Mouse (Mus musculus) thymus, postnatal 10 days (tissue): ENCODE data around the gene Fzd1.

Source experiments
- DNase-seq, 2 experiments: peaks; one replicate each; pipeline ENCODE4 v3.0.0; 2021; ENCODE audit warnings: low spot score in 2 of 2

Fzd1 gene

DNA sequence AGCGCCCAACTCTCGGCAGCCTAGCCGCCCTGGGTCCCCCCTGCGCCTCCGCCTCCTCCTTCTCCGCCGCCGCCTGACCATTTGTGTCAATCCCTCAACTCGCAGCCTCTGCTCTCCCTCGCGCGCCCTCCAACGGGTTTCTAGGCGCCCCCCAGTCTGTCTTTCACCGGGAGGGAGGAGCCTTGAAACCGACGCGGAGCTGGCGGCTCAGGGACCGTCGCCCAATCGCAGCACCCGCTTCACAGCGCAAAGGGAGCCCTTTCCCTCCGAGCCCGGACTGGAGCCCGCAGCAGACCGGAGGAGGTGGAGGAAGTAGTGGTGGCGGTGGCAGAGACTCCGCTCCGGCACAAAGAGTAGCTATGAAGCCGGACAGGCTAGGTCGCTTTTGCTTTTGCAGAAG lies at the start of gene Fzd1:
Gene Fzd1, minus strand, starts transcription at position 134 of the 400 bp plus-strand sequence.
- no peak for DNase-seq

DNA sequence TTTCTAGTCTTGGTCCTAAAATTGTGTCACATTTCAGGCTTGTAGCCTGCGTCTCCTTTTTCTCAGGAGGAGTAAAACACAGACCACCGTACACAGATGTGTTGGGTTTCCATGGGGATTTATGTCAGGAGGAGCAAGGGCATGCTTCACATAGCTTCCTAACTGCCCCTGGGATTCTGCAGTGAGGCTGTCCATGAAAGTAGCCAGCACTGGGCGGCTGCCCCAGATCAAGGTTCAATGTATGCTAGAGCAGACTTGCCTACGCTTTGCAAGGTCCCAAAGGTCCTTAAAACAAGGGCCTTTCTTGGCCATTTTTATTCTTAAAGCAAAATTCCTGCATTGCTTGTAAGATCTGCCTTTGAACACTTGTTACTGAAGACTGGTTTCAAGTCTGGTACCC lies 47.4 kb upstream of the Fzd1 start:
- no peak for DNase-seq

DNA sequence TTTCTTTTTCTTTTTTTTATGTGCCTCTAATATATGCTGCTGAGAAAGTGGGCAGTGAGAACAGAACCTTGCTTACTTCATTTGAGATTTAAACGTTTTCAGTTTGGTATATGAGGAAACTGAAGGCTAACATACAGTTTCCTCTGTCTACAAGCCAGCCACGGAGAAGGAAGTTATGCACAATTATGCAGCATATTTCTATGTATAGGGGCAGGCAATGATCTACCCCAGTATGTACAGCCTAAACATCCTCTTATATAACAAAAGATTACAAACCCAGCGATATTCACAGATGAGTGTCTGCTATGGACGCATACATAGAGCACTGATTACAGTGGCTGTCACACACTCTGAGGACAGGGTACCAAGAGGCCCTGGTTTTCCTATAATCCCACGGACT lies 45.9 kb upstream of the Fzd1 start:
- no peak for DNase-seq

DNA sequence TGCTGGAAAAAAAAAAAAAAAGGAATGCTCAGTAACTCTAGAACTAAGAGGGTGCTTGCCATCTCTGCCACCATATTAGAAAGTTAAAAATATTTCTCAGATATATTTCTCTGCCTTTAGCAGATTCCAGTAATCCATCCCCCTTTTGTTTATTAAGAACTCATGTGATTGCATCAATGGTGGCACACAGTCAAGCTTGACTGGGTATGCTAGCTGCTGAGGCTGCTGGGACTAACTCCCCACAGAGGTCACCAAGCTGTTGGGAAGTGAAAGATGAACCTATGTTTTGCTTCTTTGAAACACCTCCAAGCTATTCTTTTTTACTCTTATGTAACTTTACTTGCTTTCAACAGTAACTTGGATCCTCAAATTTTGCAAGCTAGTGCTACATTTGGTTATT lies 44.1 kb upstream of the Fzd1 start:
- no peak for DNase-seq

DNA sequence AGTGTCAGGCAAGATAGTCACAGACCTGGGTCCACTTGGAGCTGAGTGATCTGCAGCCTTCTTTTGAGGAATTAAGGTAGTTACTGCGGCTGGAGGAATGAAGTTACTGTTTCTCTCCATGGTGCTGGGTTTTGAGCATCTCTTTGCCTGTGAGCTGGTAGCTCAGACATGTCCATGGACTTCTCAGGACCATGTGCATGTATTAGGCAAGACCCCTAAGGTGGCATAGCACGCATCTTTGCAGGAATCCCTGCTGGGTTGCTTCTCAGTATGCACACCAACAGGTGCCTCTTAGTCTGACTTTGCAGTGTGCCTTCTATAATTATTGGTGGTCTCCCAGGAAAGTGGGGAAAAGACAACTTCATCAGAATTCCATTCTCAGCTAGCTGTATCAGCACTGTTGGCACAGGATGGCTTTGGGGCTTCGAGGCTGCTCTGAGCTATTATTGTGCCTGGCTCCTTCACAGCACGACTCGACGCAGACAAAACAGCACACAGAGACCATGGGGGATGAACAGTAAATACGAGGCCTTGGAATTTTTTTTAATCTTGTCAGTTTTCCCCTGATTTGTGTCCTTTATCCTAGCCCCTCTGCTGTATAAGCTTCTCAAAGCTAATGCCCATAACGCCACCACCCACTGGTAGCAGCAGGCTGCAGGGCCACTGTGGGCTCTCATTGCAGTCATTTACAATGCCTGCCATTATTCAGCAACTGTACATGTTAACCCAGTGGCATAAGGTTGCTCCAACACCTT lies 43.4 kb upstream of the Fzd1 start:
- no peak for DNase-seq

DNA sequence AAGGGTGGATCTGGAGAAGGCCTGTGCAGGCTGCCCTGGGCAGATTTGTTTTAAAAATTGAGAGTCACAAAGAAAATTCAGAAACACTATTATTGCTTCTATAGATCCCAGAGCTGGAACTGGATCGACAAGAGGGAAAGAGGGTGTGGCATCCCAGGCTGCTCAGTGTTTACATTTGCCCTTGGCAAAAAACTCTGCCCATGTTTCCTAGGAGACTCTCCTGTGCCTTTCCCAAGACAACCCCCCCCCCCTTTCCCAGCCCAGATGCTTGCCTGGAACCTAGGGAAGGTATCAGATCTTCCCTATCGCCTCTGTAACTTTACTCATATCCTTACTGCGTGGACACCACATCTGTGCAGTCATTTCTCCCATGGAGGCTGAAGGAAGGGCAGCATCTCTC lies 33.4 kb upstream of the Fzd1 start:
- no peak for DNase-seq

DNA sequence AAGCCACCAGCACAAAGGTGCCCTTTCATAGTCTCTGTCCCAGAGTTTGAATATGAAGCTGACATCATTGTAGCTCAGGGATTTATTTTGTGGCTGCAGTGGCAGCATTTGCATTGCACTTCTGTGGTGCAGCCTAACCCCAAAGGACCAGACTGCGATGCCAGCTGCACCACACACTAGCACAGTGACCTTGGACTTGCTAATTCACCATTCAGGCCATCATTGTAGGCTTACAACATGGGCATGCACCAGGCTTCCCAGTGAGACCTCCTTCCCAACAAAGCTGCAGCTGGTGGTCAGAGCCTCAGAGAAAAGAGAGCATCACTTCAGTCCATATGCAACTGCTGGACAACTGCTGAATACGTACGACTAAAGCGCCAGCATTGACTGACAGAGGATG lies 32.4 kb upstream of the Fzd1 start:
- DNase-seq = no peak

DNA sequence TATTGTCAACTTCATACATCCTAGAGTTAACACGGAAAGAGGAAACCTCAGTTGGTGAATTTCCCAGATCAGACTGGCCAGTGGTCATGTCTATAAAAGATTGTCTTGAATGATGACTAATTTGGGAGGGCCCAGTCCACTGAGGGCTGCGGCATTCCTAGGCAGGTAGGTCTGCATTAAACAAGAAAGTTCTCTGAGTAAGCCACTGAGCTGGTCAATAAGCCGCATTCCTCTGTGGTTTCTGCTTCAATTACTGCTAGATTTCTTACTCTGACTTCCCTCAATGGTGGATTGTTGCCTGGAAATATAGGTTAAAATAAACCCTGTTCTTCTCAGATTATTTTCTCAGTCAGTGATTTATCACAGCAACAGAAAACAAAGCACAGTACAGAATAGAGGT lies 30.6 kb upstream of the Fzd1 start:
- DNase-seq = no peak

DNA sequence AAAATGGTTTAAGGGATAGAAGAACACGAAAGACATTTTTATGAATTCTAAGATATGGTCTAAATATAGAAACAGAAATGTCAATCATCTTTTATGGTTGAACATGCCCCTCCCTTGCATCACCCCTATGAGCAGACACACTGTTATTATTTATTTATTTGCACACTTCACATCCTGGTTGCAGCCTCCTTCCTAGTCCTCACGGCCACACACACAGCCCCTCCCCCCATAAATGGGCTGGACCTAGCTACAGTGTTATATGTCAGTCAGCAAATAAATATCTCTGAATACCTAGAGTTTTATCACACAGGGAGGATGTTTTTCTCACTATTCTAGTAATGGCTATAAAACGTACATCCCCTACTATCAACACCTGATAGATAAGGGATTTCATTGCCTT lies 29.0 kb upstream of the Fzd1 start:
- no peak for DNase-seq

DNA sequence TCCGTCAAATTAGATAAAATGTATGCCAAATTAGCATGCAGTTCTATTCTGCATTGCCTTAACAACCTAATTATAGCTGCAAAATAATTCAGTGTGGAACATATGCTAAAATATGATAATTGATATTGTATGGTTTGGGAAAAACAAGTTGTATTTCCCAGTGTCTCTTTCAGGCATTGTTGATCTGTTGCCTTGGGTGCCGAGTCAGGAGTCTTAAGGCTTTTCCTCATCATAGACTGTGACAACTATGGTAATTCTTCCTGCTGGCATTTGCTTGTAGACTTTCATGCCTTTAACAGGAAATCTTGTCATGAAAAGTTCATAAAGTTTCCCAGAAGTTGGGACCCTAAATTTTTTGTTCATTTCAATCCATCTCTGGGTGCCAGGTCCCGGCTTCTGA lies 20.4 kb upstream of the Fzd1 start:
- no peak for DNase-seq

DNA sequence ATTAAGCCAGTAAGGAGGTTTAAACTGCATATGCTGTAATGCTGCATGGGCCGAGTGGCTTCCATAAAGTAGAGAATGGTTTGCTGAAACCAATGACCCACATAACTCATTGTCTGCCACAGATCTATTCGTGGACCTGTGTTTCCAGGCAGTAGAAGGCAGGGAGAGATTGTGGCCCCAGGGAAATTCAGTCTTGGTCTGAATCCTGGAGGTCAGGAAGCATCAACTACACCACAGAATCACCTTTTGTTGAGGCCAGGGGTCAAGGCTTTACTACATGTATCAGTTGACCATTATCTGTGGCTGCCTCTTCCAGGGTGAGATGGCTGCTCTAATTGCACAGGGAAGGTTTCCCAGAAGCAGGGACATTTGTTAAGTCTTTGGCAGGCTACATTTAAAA lies 18.7 kb upstream of the Fzd1 start:
- no peak for DNase-seq

DNA sequence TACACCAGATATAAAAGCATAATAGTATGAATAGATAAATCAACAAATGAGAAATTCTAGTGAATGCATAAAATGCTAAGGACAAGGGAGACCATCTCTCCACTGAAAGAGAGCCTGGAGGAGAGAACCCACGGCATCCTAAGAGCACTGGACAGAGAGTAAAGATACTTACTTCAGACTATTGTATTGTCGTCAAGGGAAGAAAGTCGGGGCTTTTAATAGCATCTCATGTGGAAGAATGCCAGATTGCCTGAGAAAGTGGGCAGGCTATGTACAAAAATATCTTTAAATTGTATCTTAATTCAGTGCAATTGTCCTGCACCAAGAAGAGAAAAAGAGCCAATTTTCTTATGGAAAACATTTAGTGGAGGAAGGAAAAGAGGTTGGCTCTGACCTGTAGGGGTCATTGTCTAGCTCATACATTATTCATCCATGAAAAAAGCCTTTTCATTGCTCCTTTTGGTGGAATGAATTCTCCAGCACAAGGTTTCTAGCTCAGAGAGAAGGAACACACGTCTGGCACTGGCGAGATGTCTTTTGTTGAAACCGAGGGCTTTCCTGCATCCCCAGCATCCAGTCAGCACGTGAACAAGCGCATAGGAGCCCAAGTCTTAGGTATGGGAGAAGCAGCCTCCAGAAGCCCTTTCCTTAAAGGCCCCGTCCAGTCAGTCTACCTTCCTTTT lies 15.4 kb upstream of the Fzd1 start:
- DNase-seq = no peak

DNA sequence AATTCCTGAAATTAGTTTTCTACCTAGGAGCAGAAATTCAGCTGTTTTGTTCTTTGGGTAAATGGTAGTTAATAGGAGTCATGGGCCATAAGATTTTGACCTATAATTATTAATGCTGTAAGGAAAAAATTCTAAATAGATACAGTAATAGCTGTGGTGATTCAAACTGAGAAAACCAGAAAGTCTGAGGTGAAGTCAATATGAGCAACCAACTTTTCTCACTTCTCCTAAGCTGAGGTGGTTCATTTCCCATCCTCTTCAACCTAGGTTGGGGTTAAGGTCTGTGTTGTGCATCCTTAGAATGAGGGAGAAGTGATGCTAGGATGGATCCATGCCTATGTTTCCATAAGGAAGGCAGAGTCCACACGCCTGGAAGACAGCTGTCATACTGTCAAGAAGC lies 12.8 kb upstream of the Fzd1 start:
- DNase-seq = no peak

DNA sequence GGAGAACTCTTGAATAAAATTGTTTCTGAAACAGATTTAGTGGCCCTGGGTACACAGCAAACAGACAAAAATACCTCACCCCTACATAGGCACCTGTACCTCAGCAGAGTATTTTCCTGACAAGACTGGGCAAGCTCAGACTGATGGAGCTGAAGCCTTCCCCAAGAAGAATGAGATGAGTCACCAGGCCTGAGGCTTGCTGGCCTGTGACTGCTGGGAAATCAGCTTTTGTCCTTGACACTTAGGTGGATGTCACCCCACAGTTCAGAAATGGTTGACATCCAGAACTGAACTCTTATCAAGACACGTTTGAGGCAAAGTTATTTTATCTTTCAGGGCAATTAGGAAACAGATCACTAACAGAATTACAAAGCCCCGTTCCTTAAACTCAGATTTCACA lies 10.1 kb upstream of the Fzd1 start:
- no peak for DNase-seq

DNA sequence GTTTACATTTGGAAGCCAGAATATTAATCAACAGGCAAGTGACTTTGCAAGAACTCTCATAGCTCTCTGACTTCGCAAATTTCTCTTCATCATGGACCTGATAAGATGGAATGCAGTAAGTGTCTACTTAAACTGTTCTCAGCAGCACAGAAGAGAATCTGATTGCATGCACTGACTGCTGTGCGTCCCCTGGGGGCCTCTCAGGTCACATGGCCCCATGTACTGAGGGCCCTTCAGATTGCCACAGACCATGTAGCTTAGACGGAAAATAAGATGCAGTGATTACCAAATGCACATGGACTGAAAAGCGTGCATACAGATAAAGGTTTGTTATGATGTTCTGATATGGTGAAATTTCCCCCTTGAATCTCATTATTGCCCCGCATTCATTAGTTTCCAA lies 8.9 kb upstream of the Fzd1 start:
- no peak for DNase-seq

DNA sequence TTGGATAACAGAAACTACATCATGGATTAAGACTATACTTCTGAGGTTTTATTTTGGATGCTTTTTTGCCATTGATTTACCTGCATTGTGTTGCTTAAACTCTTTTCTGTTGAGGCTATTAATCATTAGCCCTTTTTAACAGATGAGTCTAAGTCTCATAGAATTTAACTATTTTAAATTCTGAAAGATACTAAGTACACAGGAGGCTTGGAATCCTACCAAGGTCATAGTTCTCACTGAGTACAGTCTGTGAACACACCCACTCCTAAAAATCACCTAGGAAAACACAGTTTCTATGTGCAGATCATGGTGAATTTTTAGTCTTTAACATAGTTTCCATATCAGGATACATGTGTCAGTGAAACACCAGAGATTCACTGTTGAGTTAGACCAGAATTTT lies 4.1 kb upstream of the Fzd1 start:
- DNase-seq = no peak

DNA sequence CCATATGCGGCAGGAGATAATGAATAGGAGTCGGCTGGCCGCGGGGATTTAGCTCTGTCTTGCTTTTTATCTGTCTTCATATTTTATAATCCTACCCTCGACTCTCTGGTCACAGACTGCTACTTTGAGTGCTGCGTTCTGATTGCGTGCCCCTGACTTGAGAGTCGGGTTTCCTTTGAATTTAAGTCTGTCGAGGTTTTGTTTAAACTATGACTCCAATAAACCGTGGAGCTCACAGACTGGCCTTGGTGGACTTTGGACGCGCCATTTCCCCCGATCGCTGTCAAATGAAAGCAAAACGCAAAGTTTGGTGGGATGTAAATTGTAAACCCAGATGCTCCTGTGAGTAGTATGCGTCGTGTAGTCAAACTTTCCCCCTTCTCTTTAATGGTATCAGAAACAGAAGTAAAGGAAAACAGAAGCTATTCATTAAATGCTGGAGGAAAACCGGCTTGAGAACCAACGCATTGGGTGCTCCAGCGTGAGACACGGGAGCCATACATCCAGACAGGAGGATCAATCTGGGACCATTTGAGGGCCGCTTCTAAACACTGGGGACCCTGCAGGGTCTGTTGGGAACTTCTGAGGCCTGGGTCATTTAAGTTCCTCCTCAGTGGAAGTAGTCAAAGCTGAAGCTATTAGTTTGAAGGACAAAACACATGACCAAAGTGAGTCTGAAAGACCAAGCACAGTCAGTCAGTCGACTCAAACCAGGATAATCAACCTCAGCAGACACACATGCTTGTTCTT lies 671 bp upstream of the Fzd1 start:
- DNase-seq = no peak

DNA sequence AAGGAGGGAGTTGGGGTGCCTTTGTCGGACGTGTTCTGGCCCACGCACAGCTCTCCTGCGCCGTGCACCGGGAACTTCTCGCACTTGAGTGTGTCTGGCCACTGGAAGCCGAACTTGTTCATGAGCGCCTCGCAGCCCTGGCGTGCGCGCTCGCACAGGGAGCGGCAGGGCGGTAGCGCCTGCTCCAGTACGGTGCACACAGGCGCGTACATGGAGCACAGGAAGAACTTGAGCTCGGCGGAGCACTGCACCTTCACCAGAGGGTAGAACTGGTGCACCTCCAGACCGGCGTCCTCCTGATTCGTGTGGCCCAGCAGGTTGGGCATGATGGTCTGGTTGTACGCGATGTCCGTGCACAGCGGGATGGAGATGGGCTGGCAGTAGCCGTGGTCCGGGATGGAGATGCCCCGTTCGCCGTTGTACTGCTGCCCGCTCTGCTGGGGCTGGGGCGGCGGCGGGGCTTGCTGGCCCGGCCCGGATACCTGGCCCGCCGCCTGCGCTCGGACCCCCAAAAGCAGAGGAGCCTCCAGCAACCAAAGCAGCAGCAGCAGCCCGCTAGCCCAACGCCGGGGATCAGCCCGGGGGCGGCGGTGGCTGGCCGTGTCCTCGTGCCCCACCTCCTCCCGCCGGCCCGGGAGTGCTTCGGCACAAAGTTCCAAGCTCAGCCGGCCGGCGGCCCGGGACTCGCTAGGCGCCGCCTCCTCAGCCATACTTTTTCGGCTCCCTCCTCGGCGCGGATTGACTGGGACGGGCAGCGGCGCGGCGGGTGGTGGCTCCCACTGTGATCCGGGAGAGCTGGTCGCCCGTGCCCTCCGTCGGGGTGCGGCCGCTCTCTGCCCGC lies 744 bp downstream of the Fzd1 start:
- DNase-seq = no peak

DNA sequence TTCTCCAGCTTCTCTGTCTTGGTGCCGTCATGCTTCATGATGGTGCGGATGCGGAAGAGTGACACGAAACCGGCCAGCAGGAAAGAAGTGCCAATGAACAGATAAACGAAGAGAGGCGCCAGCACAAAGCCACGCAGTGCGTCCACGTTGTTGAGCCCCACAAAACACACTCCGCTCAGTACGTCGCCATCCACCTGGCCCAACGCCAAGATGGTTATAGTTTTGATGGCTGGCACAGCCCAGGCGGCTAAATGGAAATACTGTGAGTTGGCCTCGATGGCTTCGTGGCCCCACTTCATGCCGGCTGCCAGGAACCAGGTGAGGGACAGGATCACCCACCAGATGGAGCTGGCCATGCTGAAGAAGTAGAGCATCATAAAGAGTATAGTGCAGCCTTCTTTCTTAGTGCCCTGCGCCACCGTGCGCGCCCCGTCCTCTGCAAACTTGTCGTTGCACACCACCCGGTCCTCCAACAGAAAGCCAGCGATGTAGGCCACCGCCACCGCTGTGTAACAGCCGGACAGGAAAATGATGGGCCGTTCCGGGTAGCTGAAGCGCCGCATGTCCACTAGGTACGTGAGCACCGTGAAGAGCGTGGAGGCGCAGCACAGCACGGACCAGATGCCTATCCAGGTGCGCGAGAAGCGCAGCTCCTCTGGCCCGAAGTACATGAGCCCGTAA lies 1.7 kb downstream of the Fzd1 start:
- no peak for DNase-seq

DNA sequence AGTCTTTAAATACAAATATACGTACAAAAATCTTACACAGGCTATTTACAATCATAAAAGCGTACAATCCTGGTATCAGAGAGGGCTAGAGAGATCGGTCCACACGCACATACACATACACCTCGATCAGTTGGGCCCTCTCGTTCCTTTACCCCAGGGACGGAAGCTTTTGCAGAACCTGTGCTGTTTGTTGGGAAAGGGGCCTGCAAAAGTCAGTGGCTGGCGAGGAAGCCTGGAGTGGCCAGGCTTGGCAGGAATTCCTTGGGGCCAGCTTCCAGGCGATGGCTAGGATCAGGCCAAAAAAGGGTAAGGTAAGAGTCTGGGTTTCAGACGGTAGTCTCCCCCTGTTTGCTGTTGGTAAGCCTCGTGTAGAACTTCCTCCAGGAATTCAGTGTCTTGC lies 2.5 kb downstream of the Fzd1 start:
- no peak for DNase-seq

DNA sequence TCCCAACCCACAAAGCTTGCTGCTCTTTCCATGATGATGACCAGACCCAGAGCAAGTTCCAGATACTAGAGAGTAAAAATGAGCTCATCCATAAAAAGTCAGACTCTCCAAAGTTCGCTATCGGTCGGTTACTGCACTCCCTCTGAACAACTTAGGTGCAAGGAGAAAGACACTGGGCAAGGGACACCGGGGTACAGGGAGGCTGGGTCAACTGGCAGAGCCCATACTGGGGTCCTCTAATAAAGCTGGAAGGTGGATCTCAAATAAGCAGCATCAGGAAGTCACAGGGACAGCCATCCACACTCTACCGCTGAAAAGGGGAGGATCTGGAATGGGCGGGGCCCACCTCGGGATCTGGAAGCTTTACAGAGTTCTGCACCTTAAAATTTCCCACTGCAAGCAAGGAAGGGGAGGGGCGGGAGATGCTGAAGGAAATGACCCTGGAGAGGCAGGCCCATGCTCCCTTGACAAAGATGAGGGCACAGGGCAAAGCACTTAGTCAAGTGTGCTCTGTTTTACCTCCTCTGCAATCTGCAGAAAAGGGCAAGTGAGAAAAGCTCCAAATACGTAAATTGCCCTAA lies 3.0 kb downstream of the Fzd1 start:
- DNase-seq = no peak
